Mouse (Mus musculus) MEL (cell line): ENCODE results near the gene Gm21149. TPM values are rescaled to one million over a fixed set of nuclear protein-coding genes. Genes with fewer than 3 reads are reported as not detected.
"Not testable (repeated sequence)": the region's sequence is repeated elsewhere in the genome, so short reads cannot be mapped to it uniquely, and the experiment has no call there.

ENCODE experiments used
- DNase-seq: peaks from one replicate; pipeline ENCODE4 v3.0.0; 2011; ENCODE audit warnings: low read depth, low spot score
- H3K27ac ChIP-seq: 2 replicates; pipeline ENCODE4 v1.5.1; 2012; ENCODE audit warnings: low read depth, mild to moderate bottlenecking, control low read depth, low read length, moderate library complexity; ENCODE audit not compliant: control insufficient read depth
- H3K27me3 ChIP-seq, 2 experiments: fragments of 150-350 bp in 1 of 2; sonication (generic) in 1 of 2; 2 replicates each; pipeline ENCODE4 v1.6.1; 2012; ENCODE audit warnings: low read length in 2 of 2, mild to moderate bottlenecking in 2 of 2, improper control_type of control experiment in 1 of 2, moderate library complexity in 1 of 2; ENCODE audit not compliant: insufficient read depth in 2 of 2, control insufficient read depth in 1 of 2
- H3K36me3 ChIP-seq, 2 experiments: 2 replicates each; pipeline ENCODE4 v1.6.1; 2012 to 2014; ENCODE audit warnings: low read length in 2 of 2, improper control_type of control experiment in 1 of 2, inconsistent platforms in 1 of 2, mild to moderate bottlenecking in 1 of 2; ENCODE audit not compliant: insufficient read depth in 2 of 2, control insufficient read depth in 1 of 2
- H3K4me1 ChIP-seq, 2 experiments: fragments of 150-350 bp in 1 of 2; sonication (generic) in 1 of 2; 2 replicates each; pipeline ENCODE4 v1.6.1; 2012; ENCODE audit warnings: low read length in 2 of 2, improper control_type of control experiment in 1 of 2, mild to moderate bottlenecking in 1 of 2; ENCODE audit not compliant: insufficient read depth in 2 of 2, control insufficient read depth in 1 of 2
- H3K4me3 ChIP-seq, 2 experiments: fragments of 150-350 bp in 1 of 2; sonication (generic) in 1 of 2; 2 replicates each; pipeline ENCODE4 v1.5.1; 2012; ENCODE audit warnings: low read depth in 2 of 2, low read length in 2 of 2, mild to moderate bottlenecking in 2 of 2, moderate library complexity in 2 of 2, control low read depth in 1 of 2, improper control_type of control experiment in 1 of 2; ENCODE audit not compliant: control insufficient read depth in 1 of 2, insufficient read depth in 1 of 2
- H3K79me2 ChIP-seq: 2 replicates; pipeline ENCODE4 v1.6.1; 2012; ENCODE audit warnings: mild to moderate bottlenecking, low read length, moderate library complexity; ENCODE audit not compliant: control insufficient read depth, poor library complexity, insufficient read depth
- H3K9ac ChIP-seq: 2 replicates; pipeline ENCODE4 v1.6.1; 2012; ENCODE audit warnings: low read depth, mild to moderate bottlenecking, control low read depth, low read length, moderate library complexity; ENCODE audit not compliant: control insufficient read depth, poor library complexity, severe bottlenecking
- H3K9me3 ChIP-seq: fragments of 150-350 bp; sonication (generic); replicated peaks from 2 replicates; pipeline ENCODE4 v1.6.1; 2012; ENCODE audit warnings: mild to moderate bottlenecking, low read length, improper control_type of control experiment, moderate library complexity; ENCODE audit not compliant: insufficient read depth
- CTCF ChIP-seq, 3 experiments: IDR thresholded peaks in 2 of 3; conservative IDR thresholded peaks in 1 of 3; 2 replicates each; pipeline ENCODE4 v1.5.1; 2011 to 2012; ENCODE audit warnings: low read length in 3 of 3, low read depth in 2 of 3, mild to moderate bottlenecking in 2 of 3, improper control_type of control experiment in 1 of 3, inconsistent platforms in 1 of 3, mixed read lengths in 1 of 3, moderate library complexity in 1 of 3; ENCODE audit not compliant: control insufficient read depth in 1 of 3, insufficient read depth in 1 of 3, poor library complexity in 1 of 3, severe bottlenecking in 1 of 3
- RAD21 ChIP-seq: IDR thresholded peaks from 2 replicates; pipeline ENCODE4 v1.6.1; 2011; ENCODE audit warnings: mild to moderate bottlenecking, low read depth, low read length, improper control_type of control experiment
- SMC3 ChIP-seq: IDR thresholded peaks from 2 replicates; pipeline ENCODE4 v1.6.1; 2011; ENCODE audit warnings: low read depth, low read length, improper control_type of control experiment
- ZC3H11A ChIP-seq: IDR thresholded peaks from 2 replicates; pipeline ENCODE4 v1.6.1; 2012; ENCODE audit warnings: low read depth, mild to moderate bottlenecking, inconsistent platforms, low read length, improper control_type of control experiment
- ZNF384 ChIP-seq: IDR thresholded peaks from 2 replicates; pipeline ENCODE4 v1.6.1; 2012; ENCODE audit warnings: low read depth, mild to moderate bottlenecking, inconsistent platforms, low read length, improper control_type of control experiment
- polyA plus RNA-seq, 2 experiments: library from polyadenylated mRNA; stranded (reverse) in 1 of 2; unstranded in 1 of 2; fragments of >175 nt in 1 of 2; fragments of >200 nt in 1 of 2; gene quantifications; 2 replicates each; pipeline versions ENCODE4 v1.2.1 to v1.2.4; 2012; ENCODE audit warnings: low replicate concordance in 2 of 2, low read depth in 1 of 2; ENCODE audit not compliant: insufficient read length in 2 of 2, insufficient read depth in 1 of 2, missing spikeins in 1 of 2
- total RNA-seq: library from RNA; depleted of rRNA; stranded (reverse); fragments of 300-350 nt; gene quantifications from 2 replicates; pipeline ENCODE4 v1.2.3, GENCODE M21; 2012; rRNA removed

Gene Gm21149
- total RNA-seq (not detected in 2 replicates), polyA plus RNA-seq (not detected)

DNA sequence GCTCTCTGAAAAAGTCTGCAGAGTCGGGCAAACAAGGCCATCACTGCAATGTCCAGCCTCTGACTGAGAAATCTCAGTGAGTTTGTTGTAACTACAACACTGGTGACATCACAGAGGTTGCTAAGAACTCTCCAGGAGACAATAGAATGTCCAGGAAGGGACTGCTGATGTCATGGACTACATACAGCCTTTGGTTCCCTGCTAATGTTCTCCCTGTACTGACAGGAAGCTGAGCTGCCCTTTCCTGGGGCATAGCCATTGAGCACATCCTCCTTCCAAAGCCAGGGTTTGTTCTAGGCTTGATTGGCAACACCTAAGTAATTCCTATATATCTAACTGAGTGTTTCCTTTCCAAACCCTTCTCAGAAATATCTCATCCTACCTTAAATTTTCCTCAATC is at the start of gene Gm21149:
Gm21149 (minus strand) TSS at position 101 of the 400 bp plus-strand sequence.
- not testable (repeated sequence) for H3K4me3 ChIP-seq, H3K9me3 ChIP-seq, H3K27ac ChIP-seq, H3K4me1 ChIP-seq, H3K79me2 ChIP-seq, H3K9ac ChIP-seq, H3K27me3 ChIP-seq, DNase-seq, H3K36me3 ChIP-seq

DNA sequence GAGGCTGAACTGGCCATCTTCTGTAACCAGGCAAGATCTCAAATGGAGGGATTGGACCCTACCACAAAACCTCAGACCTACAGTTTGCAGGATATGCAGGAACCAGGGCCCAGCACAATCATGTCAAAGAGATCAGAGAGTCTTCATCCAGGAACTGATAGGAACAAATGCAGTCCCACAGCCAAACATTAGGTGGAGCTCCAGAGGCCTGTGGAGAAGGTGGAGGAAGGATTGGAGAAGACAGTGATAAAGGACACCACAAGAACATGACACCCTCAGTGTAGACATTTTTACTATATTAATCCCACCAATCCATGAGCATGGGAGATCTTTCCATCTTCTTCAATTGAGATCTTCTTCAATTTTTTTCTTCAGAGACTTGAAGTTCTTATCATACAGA is 46.1 kb upstream of the Gm21149 start:
- not testable (repeated sequence) for H3K4me1 ChIP-seq, H3K9me3 ChIP-seq, DNase-seq, H3K9ac ChIP-seq, H3K27me3 ChIP-seq, H3K79me2 ChIP-seq, H3K36me3 ChIP-seq, H3K27ac ChIP-seq, H3K4me3 ChIP-seq

DNA sequence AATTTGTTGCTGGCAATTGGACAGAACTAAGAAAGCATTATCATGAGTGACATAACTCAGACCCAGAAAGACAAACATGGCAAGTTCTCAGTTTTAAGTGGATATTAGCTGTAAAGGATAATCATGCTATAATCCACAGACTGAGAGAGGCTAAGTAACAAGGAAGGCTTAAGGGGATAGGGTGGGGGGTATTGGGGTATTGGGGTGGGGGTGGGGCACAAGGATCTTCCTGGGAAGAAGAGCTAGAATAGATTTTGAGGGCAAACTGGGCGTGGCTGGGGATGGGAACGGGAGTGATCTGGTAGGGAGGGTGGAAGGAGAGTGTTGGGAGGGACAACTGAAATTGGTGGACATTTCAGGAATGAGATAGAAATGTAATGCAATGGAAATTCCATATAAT is 45.7 kb upstream of the Gm21149 start:
- not testable (repeated sequence) for H3K27me3 ChIP-seq, DNase-seq, H3K27ac ChIP-seq, H3K36me3 ChIP-seq, H3K79me2 ChIP-seq, H3K4me1 ChIP-seq, H3K9ac ChIP-seq, H3K9me3 ChIP-seq, H3K4me3 ChIP-seq

DNA sequence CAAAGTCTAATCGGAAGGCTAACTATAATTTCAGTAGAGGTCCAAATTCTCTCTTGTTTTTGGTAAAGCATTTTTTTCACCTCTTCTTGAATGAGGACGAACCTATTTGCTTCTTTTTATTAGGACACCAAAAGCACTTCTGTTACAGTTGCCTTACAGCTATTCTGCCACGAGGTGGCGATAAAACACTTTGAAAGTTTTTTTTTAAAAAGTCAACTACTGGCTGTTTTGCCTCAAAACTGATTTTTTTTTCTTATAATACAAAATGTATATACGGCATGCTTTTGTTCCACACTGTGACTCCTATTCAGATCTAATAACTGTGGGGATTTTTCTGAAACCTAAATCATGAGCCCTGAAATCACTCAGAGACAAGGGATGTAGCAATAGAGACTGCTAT is 44.1 kb upstream of the Gm21149 start:
- H3K9me3 ChIP-seq, H3K27ac ChIP-seq, H3K4me3 ChIP-seq, H3K79me2 ChIP-seq, H3K27me3 ChIP-seq: not testable (repeated sequence)
- TF ChIP-seq ZNF384 (0 out of 2 replicates have a peak, but pooled peaks have one; percentile 30), ZC3H11A (peak; percentile 9; the same call in 1 of the 2 replicates), RAD21 (peak; percentile 14), SMC3 (peak; percentile 14; the same call in 1 of the 2 replicates), CTCF (IDR thresholded peaks at IDR 0.05 in 2 of 3, conservative IDR thresholded peaks at IDR 0.05 in 1 of 3; ENCODE audit: control insufficient read depth in 1 of 3, insufficient read depth in 1 of 3, low read depth in 2 of 3, low read length in 3 of 3, poor library complexity in 1 of 3, severe bottlenecking in 1 of 3) (peak in 2 of 3 experiments; percentile 12 to 21; a peak in 1 of 6 replicates)
- TF ChIP-seq, all 39 proteins: peak for 5; not testable (repeated sequence) for 34
- H3K4me1 ChIP-seq, DNase-seq, H3K36me3 ChIP-seq, H3K9ac ChIP-seq: not testable (repeated sequence)

- not testable (repeated sequence) for H3K4me1 ChIP-seq, H3K27me3 ChIP-seq, H3K36me3 ChIP-seq, DNase-seq, H3K9me3 ChIP-seq, H3K79me2 ChIP-seq, H3K4me3 ChIP-seq, H3K27ac ChIP-seq, H3K9ac ChIP-seq
Measured at GRCm38 (mm10) chr5:15517150-15517549, 40.8 kb upstream of the Gm21149 start.

DNA sequence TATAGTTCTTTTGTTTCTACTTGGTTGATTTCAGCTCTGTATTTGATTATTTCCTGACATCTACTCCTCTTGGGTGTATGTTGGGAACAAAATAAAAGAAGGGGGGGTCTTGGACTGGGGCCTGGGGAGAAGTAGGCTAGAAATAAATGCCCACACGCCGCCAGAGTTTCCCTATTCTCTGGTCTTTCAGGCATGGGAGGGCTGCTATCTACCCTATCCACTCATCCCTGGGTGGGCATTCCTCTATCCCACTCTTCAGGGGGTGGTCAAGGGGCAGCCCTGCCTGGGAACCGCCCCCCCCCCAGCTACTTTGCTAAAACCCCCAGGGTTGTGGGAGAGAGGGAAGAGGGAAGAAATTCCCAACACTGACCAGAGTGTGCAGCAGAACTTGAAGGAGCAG is 35.9 kb upstream of the Gm21149 start:
- not testable (repeated sequence) for H3K9ac ChIP-seq, H3K36me3 ChIP-seq, H3K27me3 ChIP-seq, H3K79me2 ChIP-seq, H3K4me3 ChIP-seq, H3K9me3 ChIP-seq, H3K27ac ChIP-seq, H3K4me1 ChIP-seq, DNase-seq
